Mouse (Mus musculus): ENCODE results near the gene Pdzph1. TPM values are rescaled to one million over a fixed set of nuclear protein-coding genes. Genes with fewer than 3 reads are reported as not detected.

Pdzph1 gene
- polyA plus RNA-seq, 1 experiment from 2014 or later: 0.31 TPM

Other genes starting within 250 kb of the Pdzph1 start
- gene Nudt12, start 22.0 kb upstream of the Pdzph1 start, polyA plus RNA-seq (2014; fragmentation: Nextera tagmentation; extraction: Ambion mirVana): 6.5 and 10.2 TPM in 2 replicates